Mouse (Mus musculus) ES-E14 (cell line): ENCODE data around the gene Adamts17.

Source experiments
- CHD2 ChIP-seq: IDR thresholded peaks from 2 replicates; pipeline ENCODE4 v1.6.1; 2014; ENCODE audit warnings: mild to moderate bottlenecking, low read depth, low read length, inconsistent platforms
- HCFC1 ChIP-seq: IDR thresholded peaks from 2 replicates; pipeline ENCODE4 v1.6.1; 2012; ENCODE audit warnings: low read length, inconsistent platforms, borderline replicate concordance; ENCODE audit not compliant: insufficient read depth
- MAFK ChIP-seq: IDR thresholded peaks from 2 replicates; pipeline ENCODE4 v1.6.1; 2014; ENCODE audit warnings: mild to moderate bottlenecking, low read depth, low read length, inconsistent platforms; ENCODE audit not compliant: insufficient read depth
- ZC3H11A ChIP-seq: IDR thresholded peaks from 2 replicates; pipeline ENCODE4 v1.6.1; 2012; ENCODE audit warnings: low read depth, mild to moderate bottlenecking, inconsistent platforms, low read length, borderline replicate concordance
- ZNF384 ChIP-seq: IDR thresholded peaks from 2 replicates; pipeline ENCODE4 v1.6.1; 2012; ENCODE audit warnings: low read depth, low read length, inconsistent platforms

- TF ChIP-seq MAFK (no peak), CHD2 (no peak), ZC3H11A (no peak), HCFC1 (no peak), ZNF384 (no peak)
These were observed 99.7 kb downstream of the Adamts17 start for GRCm38 (mm10) chr7:66938988-66939783.
